Mouse (Mus musculus) cerebellum, adult 18-20 months (tissue): ENCODE data around the gene Rbm47.
A peak's percentile ranks its signal among the peaks of the same experiment; 100 is the strongest.

Experiments used
- DNase-seq, 2 experiments: peaks; one replicate each; pipeline ENCODE4 v3.0.0; 2021

The Rbm47 gene

DNA sequence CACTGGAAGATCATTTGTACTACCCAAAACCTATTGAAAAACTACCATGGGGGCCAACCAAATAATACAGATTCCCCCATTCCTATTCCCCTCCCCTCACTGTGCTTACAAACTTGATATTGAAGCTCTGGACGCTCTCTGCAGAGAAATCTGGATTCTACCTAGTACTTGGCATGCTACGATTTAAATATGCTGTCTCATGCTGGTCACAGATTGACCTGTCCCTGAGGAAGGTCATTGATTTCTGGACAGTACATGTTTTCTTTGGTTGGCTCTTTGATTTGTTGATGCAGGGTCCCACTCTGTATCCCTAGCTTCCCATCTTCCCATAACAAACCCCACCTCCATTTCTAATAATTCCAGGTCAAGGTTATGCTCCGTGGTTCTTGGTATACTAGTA lies 88.4 kb downstream of the Rbm47 start:
- no peak for DNase-seq

DNA sequence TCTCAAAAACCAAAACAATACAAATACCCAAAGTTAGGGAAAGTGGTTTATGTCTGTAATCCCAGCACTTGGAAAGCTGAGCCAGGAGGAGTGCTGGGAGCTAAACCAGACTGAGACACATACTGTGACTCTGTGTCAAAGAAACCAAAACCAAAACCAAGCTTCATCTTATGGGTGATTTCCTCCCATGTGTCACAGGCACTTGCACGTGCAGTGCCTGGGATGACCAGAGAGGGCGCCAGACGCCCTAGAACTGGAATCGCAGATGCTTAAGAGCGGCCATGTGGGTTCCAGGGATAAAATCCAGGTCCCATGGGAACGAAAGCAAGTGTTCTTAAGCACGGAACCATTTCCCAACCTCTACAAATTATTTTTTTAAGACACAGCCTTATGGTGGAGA lies 89.6 kb downstream of the Rbm47 start:
- peak in 1 of 2 experiments; percentile 8 for DNase-seq

DNA sequence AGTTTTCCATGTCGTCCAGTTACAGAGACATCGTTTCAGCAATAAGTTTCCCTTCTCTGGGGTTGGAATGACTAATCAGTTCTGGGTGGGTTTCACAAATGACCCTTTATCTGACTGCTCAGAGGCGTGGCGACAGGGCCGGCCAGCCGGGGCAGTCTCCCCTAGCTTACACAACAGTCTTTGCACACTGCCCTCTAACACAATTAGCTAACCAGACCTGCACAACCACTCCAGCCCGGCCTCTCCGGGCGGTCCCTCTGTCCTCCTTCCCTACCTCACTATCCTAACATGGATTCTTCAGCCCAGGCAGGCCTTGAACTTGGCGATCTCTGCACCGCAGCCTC lies 90.7 kb downstream of the Rbm47 start:
- DNase-seq = no peak

- no peak for DNase-seq
Observed at GRCm38 (mm10) chr5:66081443-66082228, 91.3 kb downstream of the Rbm47 start.

DNA sequence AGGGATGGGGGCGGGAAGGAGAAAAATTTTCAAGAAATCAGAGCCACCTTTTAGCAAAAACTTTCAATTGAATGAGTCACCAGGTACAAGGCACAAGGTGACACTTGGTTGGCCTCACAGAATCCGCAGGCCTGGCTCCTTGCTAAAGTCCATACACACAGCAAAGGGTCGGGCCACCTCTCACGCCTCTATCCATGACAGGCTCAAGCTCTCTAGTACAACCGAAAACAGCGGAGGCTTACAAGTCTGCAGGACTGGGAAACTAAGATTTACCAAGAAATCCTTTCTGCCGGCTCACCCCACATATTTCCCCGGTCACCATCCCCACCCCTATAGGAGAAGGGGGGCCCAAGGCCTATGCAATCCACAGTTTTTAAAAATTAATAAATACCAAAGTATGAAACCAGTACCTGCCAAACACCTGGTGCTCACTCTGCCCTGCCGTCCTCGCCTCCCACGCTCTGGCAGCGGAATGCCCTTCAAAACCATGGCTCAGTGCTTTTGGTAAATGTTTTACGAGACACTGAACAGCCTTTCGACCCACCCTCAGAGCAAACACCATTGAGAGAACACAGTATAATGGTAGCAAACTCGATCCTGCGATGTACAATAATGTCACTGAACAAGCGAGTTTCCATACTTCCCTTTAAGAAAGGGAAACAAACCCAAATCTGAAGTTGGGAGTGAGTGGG lies 92.2 kb downstream of the Rbm47 start:
- DNase-seq = no peak

DNA sequence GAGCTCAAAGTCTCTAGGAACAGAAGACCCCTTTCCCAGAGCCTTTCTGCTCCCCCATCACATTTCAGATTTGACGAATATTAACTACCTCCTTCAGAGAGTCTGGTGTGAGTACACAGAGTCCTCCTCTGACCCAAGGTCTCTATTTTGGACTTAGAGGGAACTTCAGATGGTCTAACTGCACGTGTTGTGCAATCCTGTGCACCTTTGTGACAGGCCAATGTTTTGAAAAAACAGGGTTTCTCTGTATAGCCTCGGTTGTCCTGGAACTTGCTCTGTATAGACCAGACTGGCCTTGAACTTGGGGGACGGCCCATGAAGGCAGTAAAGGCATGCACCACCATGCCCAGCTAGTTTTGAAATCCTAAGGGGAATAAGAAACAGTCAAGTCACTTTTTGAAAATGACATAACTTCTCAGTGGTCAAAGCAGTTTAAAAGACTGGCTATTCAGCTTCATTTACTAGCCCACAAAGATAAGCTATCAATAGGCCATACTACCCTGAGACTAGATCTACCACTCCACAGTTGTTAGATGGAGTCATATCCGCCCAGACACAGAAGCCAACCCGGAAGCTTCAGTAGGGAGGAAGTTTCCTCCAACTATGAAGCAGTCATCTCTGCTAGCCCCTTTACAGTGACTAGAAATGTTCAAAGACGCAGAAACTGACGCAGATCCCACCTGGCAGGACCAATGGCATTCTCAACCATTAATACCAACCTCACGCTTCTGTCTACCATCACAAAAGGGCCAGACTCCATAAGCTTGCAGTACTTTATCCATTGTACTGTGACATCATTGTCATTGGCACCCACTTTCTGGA lies 93.3 kb downstream of the Rbm47 start:
- no peak for DNase-seq

- no peak for DNase-seq
Observed at GRCm38 (mm10) chr5:66078491-66079012, 94.4 kb downstream of the Rbm47 start.

GRCm38 (mm10) chr5:66077416-66077815 lies 95.5 kb downstream of the Rbm47 start:
- DNase-seq = no peak

- DNase-seq = no peak
Observed at GRCm38 (mm10) chr5:66076685-66077301, 96.1 kb downstream of the Rbm47 start.

- no peak for DNase-seq
Observed at GRCm38 (mm10) chr5:66075906-66076305, 97.0 kb downstream of the Rbm47 start.

DNA sequence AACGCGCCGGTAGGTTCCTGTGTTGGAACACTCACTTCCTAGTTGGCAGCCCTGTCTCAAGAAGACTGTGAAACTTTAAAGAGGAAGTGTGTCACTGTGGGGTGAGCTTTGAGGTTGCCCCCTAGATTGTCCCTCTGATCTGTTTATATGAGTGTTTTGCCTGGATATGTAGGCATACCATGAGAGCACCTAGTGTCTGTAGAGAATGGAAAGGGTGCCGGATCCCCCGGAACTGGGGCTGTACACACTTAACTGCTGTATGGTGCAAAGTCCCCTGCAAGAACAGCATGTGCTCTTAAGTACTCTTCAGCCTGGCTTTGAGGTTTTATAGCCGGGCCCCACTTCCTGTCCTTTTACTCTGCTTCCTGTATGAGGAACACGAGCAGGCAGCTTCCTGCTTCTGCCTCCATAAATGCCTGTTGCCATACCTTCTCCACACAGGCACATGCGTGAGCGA lies 97.9 kb downstream of the Rbm47 start:
- DNase-seq = no peak

- no peak for DNase-seq
Observed at GRCm38 (mm10) chr5:66074235-66074634, 98.7 kb downstream of the Rbm47 start.

- no peak for DNase-seq
Observed at GRCm38 (mm10) chr5:66073604-66074164, 99.2 kb downstream of the Rbm47 start.

DNA sequence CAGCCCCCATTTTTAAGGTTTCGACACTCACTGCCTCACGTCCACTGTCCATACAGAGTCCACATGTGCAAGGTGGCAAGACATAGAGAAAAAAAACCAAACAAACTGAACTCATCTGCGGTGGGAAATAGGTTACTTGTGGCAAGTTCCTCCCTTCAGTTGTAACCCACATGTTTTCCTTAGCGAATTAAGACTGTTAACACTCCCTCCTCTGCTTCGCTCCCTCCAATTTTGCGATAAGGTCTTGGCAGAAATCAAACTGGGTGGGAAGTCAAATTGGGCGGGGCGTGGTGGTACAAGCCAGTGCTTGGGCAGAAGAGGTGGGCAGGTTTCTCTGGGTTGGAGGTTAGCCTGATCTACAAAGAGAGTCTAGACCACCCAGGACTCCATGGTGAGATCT lies 101.2 kb downstream of the Rbm47 start:
- DNase-seq = no peak

DNA sequence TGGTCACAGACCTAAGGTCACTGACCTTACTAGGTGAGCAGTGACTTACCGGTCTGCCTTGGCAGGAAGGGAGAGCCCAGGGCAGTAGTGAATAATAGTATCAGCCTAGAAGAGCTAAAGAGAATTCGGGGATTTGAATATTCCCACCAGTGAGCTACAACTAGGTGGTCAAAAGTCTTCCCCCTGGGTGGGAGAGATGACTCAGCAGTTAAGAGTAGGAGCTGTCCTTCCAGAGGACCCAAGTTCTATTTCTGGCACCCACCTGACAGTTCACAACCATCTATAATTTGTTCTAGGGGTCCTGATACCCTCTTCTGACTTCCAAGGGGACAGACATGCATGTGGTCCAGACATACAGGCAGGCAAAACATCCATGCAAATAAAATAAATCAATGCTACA lies 102.6 kb downstream of the Rbm47 start:
- no peak for DNase-seq

- DNase-seq = no peak
Observed at GRCm38 (mm10) chr5:66069470-66070144, 103.3 kb downstream of the Rbm47 start.

GRCm38 (mm10) chr5:66069133-66069469 lies 103.8 kb downstream of the Rbm47 start:
- no peak for DNase-seq

- no peak for DNase-seq
Observed at GRCm38 (mm10) chr5:66068068-66068920, 104.6 kb downstream of the Rbm47 start.

DNA sequence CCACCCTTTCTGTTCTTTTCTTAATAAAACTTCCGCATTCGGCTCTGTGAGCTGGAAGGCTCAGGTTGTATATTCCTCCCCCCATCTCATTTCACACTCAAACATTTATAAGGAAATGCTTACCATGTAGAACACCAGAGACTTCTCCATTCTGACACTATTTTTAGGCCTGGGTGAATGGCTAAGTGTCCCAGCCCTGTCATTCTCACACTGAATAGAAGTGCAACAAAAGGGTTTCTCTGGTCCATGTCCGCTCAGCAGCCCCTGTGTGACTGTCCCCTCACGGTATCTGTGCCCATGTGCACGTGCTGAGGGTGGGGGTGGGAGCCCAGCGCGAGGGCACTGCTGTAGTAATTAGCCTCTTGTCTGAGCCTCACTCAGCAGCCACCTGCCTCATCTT lies 105.7 kb downstream of the Rbm47 start:
- no peak for DNase-seq

- DNase-seq = no peak
Observed at GRCm38 (mm10) chr5:66062930-66063220, 110.0 kb downstream of the Rbm47 start.
